Mouse (Mus musculus) CH12F3 (cell line): Measurements from ENCODE around the gene Golga1.
"Not testable (repeated sequence)": the region's sequence is repeated elsewhere in the genome, so short reads cannot be mapped to it uniquely, and the experiment has no call there.

Source experiments
- in situ Hi-C: fragments of 300-500 bp; cut with MboI; formaldehyde crosslinking; loops from 2 replicates; pipeline ENCODE4 v1.14.3; 2020; ENCODE audit warnings: low sequenced_read_pairs

Gene Golga1

DNA sequence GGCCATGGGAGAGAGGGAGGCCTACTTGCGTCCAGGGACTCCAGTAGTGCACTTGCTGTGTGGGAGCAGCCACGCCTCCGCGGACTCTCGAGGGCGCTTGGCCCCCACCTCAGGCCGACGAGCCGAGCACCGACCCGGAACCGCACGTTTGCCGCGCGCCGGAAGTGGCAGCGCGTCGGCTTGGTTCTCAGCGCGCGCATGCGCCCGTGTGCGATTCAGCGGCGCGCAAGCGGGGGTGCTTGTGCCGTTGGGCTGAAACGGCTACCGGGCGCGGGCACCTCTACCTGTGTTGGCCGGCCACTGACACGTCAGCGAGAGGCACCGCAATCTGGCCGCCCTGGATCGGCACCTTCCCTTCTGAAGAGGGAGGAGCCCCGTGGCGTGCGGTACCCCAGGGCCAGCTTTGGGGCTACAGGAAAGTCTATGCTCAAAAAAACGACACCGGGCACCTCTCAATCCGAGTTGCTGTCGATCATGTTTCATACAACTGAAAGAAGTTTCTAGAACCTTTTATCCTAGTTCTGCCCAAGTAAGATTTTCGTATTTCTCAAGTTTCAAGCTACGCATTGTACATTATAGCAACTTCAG is at the start of gene Golga1:
Golga1 (minus strand) TSS at position 142 of the 588 bp plus-strand sequence.
- in situ Hi-C loops = no loop called here

DNA sequence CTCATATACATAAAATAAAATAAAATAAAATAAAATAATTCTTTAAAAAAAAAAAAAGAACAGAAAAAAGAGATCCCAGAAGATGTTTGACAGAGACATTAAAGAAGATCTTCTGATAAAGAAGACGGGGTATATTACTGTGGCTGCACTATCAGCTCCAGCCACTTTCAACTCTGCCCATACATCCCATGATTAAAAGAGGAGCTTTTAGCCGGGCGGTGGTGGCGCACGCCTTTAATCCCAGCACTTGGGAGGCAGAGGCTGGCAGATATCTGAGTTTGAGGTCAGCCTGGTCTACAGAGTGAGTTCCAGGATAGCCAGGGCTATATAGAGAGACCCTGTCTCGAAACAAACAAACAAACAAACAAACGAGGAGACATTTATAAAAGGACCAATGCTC is 48.8 kb upstream of the Golga1 start:
- in situ Hi-C loops = no loop called here

DNA sequence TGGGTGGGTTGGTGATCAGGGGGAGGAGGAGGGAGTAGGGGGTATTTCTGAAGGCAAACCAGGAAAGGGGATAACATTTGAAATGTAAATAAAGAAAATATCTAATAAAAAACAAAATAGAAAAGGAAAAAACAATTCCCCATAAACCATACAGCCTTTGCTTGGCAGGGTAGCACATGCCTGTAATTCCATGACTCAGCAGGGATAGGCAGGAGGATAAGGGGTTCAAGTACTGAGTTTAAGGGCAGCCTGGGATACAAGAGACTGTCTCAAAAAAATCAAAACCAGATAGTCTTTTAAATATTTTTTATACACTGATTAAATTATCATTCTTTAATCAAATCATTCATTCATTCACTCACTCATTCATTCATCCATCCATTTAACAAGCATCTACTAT is 45.2 kb upstream of the Golga1 start:
- in situ Hi-C loops = no loop called here

- in situ Hi-C loops = not testable (repeated sequence)
These were observed 44.4 kb upstream of the Golga1 start for GRCm38 (mm10) chr2:39109712-39110111.

DNA sequence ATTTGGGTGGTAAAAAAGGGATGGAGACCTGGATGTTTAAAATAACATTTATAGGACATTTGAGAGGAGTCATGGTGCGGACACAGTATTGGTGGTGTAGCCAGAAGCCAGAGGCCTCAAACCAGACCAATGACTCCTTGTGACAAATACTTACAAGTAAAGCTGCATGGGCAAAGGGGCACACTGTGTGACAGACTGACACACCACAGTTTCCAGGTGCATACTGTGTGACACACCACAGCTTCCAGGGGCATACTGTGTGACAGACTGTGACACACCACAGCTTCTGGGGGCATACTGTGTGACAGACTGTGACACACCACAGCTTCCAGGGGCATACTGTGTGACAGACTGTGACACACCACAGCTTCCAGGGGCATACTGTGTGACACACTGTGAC is 34.6 kb upstream of the Golga1 start:
- in situ Hi-C loops = not testable (repeated sequence)

- in situ Hi-C loops = no loop called here
These were observed 32.7 kb upstream of the Golga1 start for GRCm38 (mm10) chr2:39097993-39098392.

DNA sequence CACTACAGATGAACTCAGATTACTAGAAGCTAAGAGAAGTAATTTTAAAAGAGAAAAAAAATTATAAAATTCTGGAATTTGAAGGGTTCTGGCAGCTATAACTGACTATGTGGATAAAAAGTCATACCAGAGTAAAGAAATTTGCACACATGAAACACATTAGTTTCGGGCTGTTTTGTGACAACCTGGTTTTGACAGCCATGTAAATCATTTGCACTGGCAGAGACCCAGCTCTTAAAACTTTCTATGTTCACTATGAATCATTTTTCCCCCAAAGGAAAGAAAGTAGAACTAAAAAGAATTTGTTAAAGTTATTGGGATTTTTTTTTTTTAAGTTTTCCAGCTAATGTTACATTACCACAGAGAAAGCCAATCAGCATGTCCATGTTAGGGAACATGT is 26.6 kb upstream of the Golga1 start:
- in situ Hi-C loops = no loop called here

DNA sequence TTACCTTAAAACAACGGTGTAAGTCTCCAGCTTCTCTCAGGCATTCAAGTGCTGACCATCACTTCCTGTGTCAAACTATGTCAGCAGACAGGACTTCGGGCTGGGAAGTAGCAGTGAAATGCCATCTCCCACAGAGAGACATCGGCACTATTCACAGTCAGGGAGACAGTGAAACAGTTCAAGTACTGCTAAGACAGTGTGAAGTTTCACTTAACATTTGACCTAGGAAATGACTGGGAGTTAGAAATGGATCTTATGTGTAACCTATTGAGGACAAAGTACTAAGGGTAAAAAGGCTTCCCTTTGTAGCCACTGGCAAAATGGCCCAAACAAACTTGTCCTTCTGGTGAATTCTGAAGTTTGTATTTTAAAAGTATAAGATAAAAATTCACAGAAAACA is 17.4 kb upstream of the Golga1 start:
- in situ Hi-C loops = no loop called here

- in situ Hi-C loops = no loop called here
These were observed 5.3 kb upstream of the Golga1 start for GRCm38 (mm10) chr2:39070666-39071065.

- in situ Hi-C loops = no loop called here
These were observed 3.8 kb upstream of the Golga1 start for GRCm38 (mm10) chr2:39069096-39069495.

DNA sequence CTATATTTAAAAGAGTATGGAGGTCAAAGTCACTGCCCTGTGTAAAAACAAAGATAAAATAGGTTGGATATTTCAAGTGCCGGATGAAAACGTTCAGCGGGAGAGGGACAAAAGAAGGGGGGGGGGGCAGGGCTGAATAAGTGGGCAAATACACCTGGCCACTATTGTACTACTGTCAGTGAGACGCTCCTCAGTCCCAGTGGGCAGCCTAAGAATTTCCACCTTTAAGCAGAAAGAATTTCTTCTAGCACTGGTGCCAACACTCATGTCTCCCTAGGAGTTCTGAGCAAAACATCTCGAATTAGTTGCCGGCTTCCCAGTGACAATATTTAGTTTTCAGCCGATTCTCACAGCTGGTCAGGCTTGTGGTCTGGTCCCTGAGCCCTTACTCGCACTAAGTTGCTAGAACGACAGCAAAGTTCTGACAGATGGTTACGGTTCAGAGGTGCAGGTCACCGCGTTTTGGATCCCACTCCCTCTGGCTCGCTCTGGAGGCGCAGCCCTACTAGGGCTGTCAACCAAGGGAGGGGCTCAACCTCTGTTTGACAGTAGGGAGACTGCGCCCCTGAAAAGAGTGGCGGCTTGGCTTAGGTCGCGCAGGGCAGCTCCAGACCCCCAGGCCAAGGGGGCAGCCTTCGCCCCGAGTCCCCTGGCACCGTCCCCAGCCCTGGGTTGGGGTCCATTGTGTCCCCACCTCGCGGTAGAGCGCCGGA is 498 bp downstream of the Golga1 start:
- in situ Hi-C loops = no loop called here

DNA sequence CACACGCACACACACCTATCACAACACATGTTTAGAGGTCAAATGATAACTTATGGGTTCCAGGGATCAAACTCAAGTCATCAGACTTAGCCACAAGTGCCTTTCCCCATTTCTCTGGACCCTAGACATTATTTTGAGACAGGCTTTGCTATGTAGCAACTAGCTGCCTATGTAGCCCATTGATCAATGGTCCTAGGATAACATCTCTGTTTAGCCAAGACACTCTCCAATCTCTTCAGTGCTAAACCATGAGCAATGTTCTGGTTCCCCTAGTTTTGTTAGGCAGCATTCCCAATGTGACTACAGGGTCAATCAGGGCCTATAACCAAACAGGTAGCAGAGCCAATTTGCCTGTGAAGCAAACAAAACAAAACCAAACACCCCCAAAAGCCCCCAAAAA is 16.8 kb downstream of the Golga1 start:
- in situ Hi-C loops = no loop called here

DNA sequence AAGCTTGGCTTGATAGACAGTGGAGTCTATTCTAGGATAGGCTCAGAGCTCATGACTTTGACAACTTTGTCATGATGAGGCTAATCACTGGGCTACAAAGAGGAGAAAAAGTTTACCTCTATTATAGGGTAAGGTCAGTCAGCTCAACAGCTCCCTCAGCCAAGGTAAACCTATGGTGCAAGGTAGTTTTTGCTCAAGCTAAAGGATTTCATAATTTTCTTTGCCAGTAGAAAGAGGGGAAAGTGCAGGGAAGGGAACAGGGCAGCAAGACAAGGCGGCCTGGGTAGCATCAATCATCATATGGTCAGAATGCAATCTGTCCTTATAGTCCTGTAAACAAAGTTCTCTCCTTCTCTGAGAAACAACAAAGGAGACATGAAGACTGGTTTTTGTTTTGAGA is 25.1 kb downstream of the Golga1 start:
- in situ Hi-C loops = no loop called here

DNA sequence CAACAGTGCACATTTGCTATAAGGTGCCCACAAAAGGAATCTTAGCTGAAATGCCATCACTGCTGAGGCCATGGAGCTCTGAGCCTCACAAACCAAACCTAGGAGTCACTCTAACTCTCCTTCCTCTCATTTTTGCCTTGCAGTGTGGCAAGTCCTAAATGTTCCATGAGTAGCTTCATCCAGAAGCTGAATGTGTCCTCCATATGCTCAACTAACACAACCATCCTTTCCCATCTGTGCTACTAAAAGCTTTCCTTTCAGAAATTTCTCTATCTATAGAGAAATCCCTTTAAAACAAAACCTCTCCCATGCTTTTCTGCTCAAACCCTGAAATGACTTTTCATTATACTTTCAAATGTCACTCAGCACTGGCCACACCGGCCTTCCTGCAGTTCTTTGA is 33.7 kb downstream of the Golga1 start:
- in situ Hi-C loops = no loop called here

GRCm38 (mm10) chr2:39020004-39020403 is 45.3 kb downstream of the Golga1 start:
- in situ Hi-C loops = no loop called here

DNA sequence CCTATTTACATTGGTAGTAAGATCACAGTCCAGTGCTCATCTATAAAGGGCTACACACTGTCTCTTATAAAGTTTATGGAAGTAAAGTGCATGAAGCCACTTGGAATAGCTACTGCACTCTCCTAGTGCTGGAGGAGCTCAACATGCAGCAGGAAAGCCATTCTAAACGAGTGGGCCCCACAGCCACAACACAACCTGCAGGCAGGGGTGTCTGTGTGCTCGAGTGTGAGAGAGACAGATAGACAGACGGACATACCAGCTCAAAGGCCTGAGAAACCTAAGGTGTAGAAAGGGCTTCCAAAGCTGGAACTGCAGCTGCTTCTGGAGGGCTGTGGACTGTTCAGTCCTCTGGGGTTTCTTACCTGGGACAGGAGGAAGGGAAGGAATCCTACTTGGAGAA is 48.8 kb downstream of the Golga1 start:
- in situ Hi-C loops = no loop called here

DNA sequence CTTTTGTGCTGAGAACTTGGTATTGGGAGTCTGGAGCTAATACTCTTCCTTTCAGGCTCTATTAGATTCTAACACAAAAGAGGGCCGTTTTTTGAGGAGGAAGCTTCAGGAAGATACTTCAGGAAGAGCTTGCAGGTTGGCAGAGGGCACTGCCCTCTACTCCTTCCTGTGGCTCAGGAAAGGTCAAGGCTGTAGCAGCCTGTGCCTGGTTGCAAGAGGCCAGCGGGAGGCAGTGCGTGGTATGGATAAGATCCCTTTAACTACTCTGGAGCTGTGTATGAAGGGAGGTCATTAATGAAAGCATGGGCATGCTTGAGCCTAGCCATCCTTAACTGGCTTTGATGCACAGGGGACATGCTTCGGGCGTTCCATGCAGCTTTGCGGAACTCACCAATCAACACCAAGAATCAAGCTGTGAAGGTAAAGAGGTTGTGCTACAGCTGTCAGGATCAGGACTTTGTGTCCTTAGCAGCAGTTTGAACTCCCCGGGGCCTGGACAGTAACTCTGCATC is 52.5 kb downstream of the Golga1 start:
- in situ Hi-C loops = no loop called here

DNA sequence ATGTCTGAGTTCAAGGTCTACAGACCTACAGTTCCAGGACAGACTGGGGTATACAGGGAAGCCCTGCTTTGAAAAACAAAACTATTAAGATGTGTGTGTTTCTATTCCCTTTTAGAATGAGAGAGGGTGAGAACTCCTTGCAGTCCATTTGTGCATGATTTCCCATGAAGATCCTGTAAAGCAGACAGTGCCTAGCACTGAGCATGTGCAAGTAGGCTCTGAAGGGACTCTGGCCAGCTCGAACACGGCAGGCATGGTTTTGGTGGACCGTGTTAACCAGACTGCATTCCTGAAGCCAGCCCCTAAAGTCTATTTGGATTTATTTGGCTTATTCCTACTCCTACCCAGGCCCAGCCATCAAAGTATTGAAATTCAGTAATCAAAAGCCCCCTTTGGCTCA is 53.4 kb downstream of the Golga1 start:
- in situ Hi-C loops = no loop called here

- in situ Hi-C loops = no loop called here
These were observed 54.1 kb downstream of the Golga1 start for GRCm38 (mm10) chr2:39011264-39011663.

- in situ Hi-C loops = not testable (repeated sequence)
These were observed 55.2 kb downstream of the Golga1 start for GRCm38 (mm10) chr2:39010144-39010543.

GRCm38 (mm10) chr2:39008954-39009365 is 56.4 kb downstream of the Golga1 start:
- in situ Hi-C loops = no loop called here

GRCm38 (mm10) chr2:39008350-39008851 is 56.9 kb downstream of the Golga1 start:
- in situ Hi-C loops = no loop called here
